Mouse (Mus musculus): Measurements from ENCODE around the gene Slc25a34. TPM values are rescaled to one million over a fixed set of nuclear protein-coding genes. Genes with fewer than 3 reads are reported as not detected.

Slc25a34 gene
- polyA plus RNA-seq, 1 experiment, result not detected

DNA sequence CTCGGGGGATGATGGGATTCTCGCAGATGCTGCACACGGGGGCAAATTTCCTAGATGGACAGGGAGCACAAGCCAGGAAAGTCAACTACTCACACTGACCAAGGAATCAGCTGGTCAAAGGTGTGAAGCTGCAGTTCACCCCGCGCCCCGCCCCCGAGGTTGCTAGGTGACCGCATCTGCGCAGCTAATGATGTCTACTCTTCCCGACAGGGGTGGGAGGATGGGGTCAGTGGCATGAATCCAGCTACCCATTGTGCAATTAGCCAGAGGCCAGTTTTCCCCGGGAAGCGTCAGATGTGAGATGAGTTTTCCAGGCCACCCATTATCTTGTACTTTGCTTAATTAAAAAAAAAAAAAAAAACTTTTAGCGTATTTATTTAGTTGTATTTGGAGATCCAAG lies 42.6 kb downstream of the Slc25a34 start:
- H3K9me3 ChIP-seq (ENCODE audit: control insufficient read depth, low read length), result peaks cover 3% of the 10 kb centered on the region; the same call in 1 of the 2 replicates
- H3K36me3 ChIP-seq (ENCODE audit: control insufficient read depth), result no peaks in the 10 kb centered on the region
- H3K4me3 ChIP-seq (replicated peaks), result no peak overlapping the region
- H3K4me1 ChIP-seq (ENCODE audit: control insufficient read depth), result no peaks in the 10 kb centered on the region; the same call in 1 of the 2 replicates
- no peaks in the 10 kb centered on the region for H3K27me3 ChIP-seq (ENCODE audit: control insufficient read depth)
- TF ChIP-seq TAL1 (IDR thresholded peaks at IDR 0.05; ENCODE audit: low read length) (no peak), GATA1 (IDR thresholded peaks at IDR 0.05; ENCODE audit: low read length) (no peak)

DNA sequence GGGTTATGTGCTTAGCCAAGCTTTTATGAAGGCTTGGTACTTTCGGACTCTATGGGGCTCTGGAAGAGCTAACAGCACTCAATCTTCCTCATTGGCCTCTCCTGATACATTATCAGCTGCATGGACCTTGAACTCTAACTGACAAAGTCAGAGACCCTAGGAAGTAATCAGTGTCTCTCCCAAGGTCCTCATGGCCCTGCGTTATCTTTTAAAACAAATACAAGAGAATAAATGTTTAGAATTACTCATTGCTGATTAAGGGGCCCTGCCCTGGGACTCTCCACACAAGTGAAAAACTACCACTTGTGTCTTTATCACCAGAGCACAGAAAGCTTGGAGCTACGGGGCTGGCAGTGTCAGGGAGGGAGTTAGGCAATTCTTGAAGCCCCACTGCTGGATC lies 44.8 kb downstream of the Slc25a34 start:
- TF ChIP-seq GATA1 (IDR thresholded peaks at IDR 0.05; ENCODE audit: low read length), result no peak
- TF ChIP-seq TAL1 (IDR thresholded peaks at IDR 0.05; ENCODE audit: low read length), result no peak
- Histone ChIP-seq H3K9me3 (ENCODE audit: control insufficient read depth, low read length) (peaks cover 3% of the 10 kb centered on the region; the same call in 1 of the 2 replicates), H3K4me1 (ENCODE audit: control insufficient read depth) (no peaks in the 10 kb centered on the region; the same call in 1 of the 2 replicates), H3K27me3 (ENCODE audit: control insufficient read depth) (peaks cover under 1% of the 10 kb centered on the region; the same call in 1 of the 2 replicates), H3K4me3 (replicated peaks) (no peak overlapping the region), H3K36me3 (ENCODE audit: control insufficient read depth) (no peaks in the 10 kb centered on the region)

- Histone ChIP-seq H3K27me3 (ENCODE audit: control insufficient read depth) (peaks cover 5% of the 10 kb centered on the region; the same call in 1 of the 2 replicates), H3K9me3 (ENCODE audit: control insufficient read depth, low read length) (peaks cover 3% of the 10 kb centered on the region; the same call in 1 of the 2 replicates), H3K4me1 (ENCODE audit: control insufficient read depth) (no peaks in the 10 kb centered on the region; the same call in 1 of the 2 replicates), H3K36me3 (ENCODE audit: control insufficient read depth) (no peaks in the 10 kb centered on the region), H3K4me3 (replicated peaks) (no peak overlapping the region)
- TF ChIP-seq GATA1 (IDR thresholded peaks at IDR 0.05; ENCODE audit: low read length), result no peak
- TF ChIP-seq TAL1 (IDR thresholded peaks at IDR 0.05; ENCODE audit: low read length), result no peak
These were observed 46.7 kb downstream of the Slc25a34 start for GRCm38 (mm10) chr4:141576877-141577276.

GRCm38 (mm10) chr4:141576404-141576803 lies 47.2 kb downstream of the Slc25a34 start:
- no peak overlapping the region for H3K4me3 ChIP-seq (replicated peaks)
- H3K9me3 ChIP-seq (ENCODE audit: control insufficient read depth, low read length), result peaks cover 3% of the 10 kb centered on the region; the same call in 1 of the 2 replicates
- TF ChIP-seq GATA1 (IDR thresholded peaks at IDR 0.05; ENCODE audit: low read length) (no peak), TAL1 (IDR thresholded peaks at IDR 0.05; ENCODE audit: low read length) (no peak)
- peaks cover under 1% of the 10 kb centered on the region for H3K4me1 ChIP-seq (ENCODE audit: control insufficient read depth)
- no peaks in the 10 kb centered on the region for H3K36me3 ChIP-seq (ENCODE audit: control insufficient read depth)
- peaks cover 6% of the 10 kb centered on the region; the same call in 1 of the 2 replicates for H3K27me3 ChIP-seq (ENCODE audit: control insufficient read depth)

DNA sequence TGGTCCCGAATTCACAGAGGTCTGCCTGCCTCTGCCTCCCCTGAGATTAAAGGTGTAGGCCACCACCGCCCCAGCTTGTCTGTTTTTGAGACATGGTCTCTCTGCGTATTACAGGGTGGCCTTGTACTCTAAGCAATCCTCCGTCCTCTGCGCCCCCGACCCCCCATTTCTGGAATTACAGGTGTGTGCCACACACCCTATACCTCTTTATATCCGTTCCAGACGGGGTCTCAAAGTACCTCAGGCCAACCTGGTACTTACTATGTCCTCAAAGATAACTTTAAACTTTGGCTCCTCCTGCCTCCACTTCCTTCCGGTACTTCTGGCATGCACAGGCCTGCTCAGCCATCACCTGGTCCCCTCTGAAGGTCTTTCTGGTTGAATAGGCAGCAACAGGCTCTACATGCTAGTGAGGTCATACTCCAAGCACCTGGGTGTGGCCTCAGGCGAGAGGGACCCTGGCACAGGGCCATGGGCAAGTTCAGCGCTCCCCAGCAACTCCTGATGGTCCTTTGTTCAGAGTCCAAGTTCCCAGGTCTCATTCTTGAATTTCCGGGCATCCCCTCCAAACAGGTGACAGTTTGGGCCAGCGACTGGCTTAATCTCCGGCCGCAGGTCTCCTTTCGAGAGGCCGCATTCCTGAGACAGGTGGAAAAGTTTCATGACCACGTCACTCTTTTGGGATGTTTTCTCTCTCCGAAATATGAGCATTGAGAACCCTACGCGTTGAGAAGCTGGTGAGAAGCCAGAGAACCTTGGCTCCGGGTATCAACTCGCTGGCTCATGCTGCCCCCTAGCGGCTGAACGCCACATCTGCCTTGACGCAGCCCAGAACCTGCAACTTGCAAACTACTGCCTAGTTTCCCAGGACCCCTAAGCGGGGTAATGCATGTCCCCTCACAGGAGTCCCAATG lies 48.6 kb downstream of the Slc25a34 start:
- Histone ChIP-seq H3K36me3 (ENCODE audit: control insufficient read depth) (no peaks in the 10 kb centered on the region), H3K27me3 (ENCODE audit: control insufficient read depth) (peaks cover 8% of the 10 kb centered on the region; the same call in 1 of the 2 replicates), H3K4me1 (ENCODE audit: control insufficient read depth) (peaks cover 2% of the 10 kb centered on the region), H3K9me3 (ENCODE audit: control insufficient read depth, low read length) (peaks cover 3% of the 10 kb centered on the region; the same call in 1 of the 2 replicates), H3K4me3 (replicated peaks) (no peak overlapping the region)
- no peak for TF ChIP-seq GATA1 (IDR thresholded peaks at IDR 0.05; ENCODE audit: low read length)
- no peak for TF ChIP-seq TAL1 (IDR thresholded peaks at IDR 0.05; ENCODE audit: low read length)

- no peaks in the 10 kb centered on the region for H3K36me3 ChIP-seq (ENCODE audit: control insufficient read depth)
- peaks cover 3% of the 10 kb centered on the region; the same call in 1 of the 2 replicates for H3K9me3 ChIP-seq (ENCODE audit: control insufficient read depth, low read length)
- H3K4me3 ChIP-seq (replicated peaks), result no peak overlapping the region
- H3K4me1 ChIP-seq (ENCODE audit: control insufficient read depth), result peaks cover 2% of the 10 kb centered on the region
- H3K27me3 ChIP-seq (ENCODE audit: control insufficient read depth), result peaks cover 8% of the 10 kb centered on the region; the same call in 1 of the 2 replicates
- TF ChIP-seq TAL1 (IDR thresholded peaks at IDR 0.05; ENCODE audit: low read length), result no peak
- no peak for TF ChIP-seq GATA1 (IDR thresholded peaks at IDR 0.05; ENCODE audit: low read length)
These were observed 50.2 kb downstream of the Slc25a34 start for GRCm38 (mm10) chr4:141573359-141573966.

DNA sequence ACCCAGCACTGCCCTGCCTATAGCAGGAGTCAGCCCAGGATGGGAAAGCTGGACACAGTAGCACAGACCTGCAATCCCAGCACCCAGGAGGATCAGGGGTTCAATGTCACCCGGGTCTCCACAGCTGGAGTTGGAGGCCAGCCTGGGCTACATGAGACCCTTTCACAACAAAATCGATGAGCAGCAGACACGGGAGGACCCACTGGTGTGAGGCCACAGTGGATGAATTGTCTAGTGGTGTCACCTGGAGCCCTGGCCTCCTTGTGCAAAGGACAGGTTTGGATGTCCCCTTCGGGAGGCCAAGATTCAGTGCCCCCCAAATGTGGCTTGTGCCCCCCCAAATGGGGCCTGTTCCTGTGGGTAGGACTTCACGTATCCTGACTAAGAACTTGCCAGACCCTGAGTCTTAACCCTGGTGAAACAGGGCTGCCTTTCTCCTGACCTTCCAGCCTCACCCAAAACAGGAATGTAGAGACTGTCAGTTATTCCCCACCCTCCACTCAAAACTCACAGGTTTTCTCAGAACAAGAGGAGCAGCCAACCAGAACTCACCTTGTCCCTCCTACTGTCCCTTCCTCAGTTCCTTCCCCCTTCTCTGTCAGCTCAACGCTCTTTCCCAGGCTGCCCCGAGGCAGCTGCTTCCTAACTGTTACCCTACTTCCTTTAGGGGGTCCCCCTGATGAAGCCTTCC lies 50.8 kb downstream of the Slc25a34 start:
- TF ChIP-seq TAL1 (IDR thresholded peaks at IDR 0.05; ENCODE audit: low read length), result no peak
- no peak for TF ChIP-seq GATA1 (IDR thresholded peaks at IDR 0.05; ENCODE audit: low read length)

GRCm38 (mm10) chr4:141571934-141572333 lies 51.7 kb downstream of the Slc25a34 start:
- H3K9me3 ChIP-seq (ENCODE audit: control insufficient read depth, low read length), result peaks cover 3% of the 10 kb centered on the region; the same call in 1 of the 2 replicates
- peaks cover 8% of the 10 kb centered on the region; the same call in 1 of the 2 replicates for H3K27me3 ChIP-seq (ENCODE audit: control insufficient read depth)
- no peaks in the 10 kb centered on the region for H3K36me3 ChIP-seq (ENCODE audit: control insufficient read depth)
- H3K4me3 ChIP-seq (replicated peaks), result no peak overlapping the region
- TF ChIP-seq GATA1 (IDR thresholded peaks at IDR 0.05; ENCODE audit: low read length), result no peak
- TF ChIP-seq TAL1 (IDR thresholded peaks at IDR 0.05; ENCODE audit: low read length), result no peak
- peaks cover 2% of the 10 kb centered on the region for H3K4me1 ChIP-seq (ENCODE audit: control insufficient read depth)

More for the DNA sequence above, 50.8 kb downstream of the Slc25a34 start:
- peaks cover 2% of the 10 kb centered on the region for H3K4me1 ChIP-seq (ENCODE audit: control insufficient read depth)
- H3K36me3 ChIP-seq (ENCODE audit: control insufficient read depth), result no peaks in the 10 kb centered on the region
- no peak overlapping the region for H3K4me3 ChIP-seq (replicated peaks)
- H3K27me3 ChIP-seq (ENCODE audit: control insufficient read depth), result peaks cover 8% of the 10 kb centered on the region; the same call in 1 of the 2 replicates
- peaks cover 3% of the 10 kb centered on the region; the same call in 1 of the 2 replicates for H3K9me3 ChIP-seq (ENCODE audit: control insufficient read depth, low read length)
